Comparison of ENCODE assay signal across 17 mouse cellular contexts in genomic region chr5:36839602-36840001, GRCm38 (mm10). TPM values are rescaled to one million over a fixed set of nuclear protein-coding genes. Genes with fewer than 3 reads are reported as not detected.
DNase-seq lines count a peak whose midpoint lies in the region; ATAC-seq and TF ChIP-seq lines count a peak whose summit lies in the region.
"Had no signal": no experiment of that assay in that cellular context is flagged by ENCODE, and none has a peak within 500 bp of the region (broad histone marks: within the 10 kb centered on the region; RNA-seq: fewer than 3 reads in every experiment).

No protein-coding gene starts in this region.

- H3K9me3 ChIP-seq in midbrain, embryonic 13.5 days: no peaks in the 10 kb centered on the region
- no peaks in the 10 kb centered on the region for H3K9me3 ChIP-seq in midbrain, embryonic 15.5 days
- H3K9me3 ChIP-seq: embryonic facial prominence, embryonic 13.5 days; forebrain, embryonic 13.5 days; forebrain, embryonic 15.5 days had no signal

- H3K27ac ChIP-seq in cerebellum, adult 2 months (ENCODE audit: insufficient read depth, low read length): peak overlapping the region; percentile 15; the same call in 1 of the 2 replicates
- no peak overlapping the region for H3K27ac ChIP-seq in midbrain, embryonic 13.5 days
- H3K27ac ChIP-seq in midbrain, embryonic 15.5 days: no peak overlapping the region
- peak overlapping the region; percentile 49; the same call in 1 of the 2 replicates for H3K27ac ChIP-seq in small intestine, adult 2 months (ENCODE audit: insufficient read depth, low read depth, low read length)
- H3K27ac ChIP-seq: embryonic facial prominence, embryonic 13.5 days; forebrain, embryonic 13.5 days; forebrain, embryonic 15.5 days had no signal

- ATAC-seq in midbrain, embryonic 13.5 days: no peak
- ATAC-seq in midbrain, embryonic 15.5 days (replicated peaks): no peak
- ATAC-seq in monocyte, adult 5-6 weeks (replicated peaks; ENCODE audit: insufficient number of reproducible peaks, low FRiP score, low TSS enrichment, poor library complexity, severe bottlenecking): peak; percentile 51
- ATAC-seq: forebrain, embryonic 13.5 days; forebrain, embryonic 15.5 days had no signal

- H3K4me2 ChIP-seq in midbrain, embryonic 13.5 days (replicated peaks): no peak overlapping the region
- H3K4me2 ChIP-seq in midbrain, embryonic 15.5 days: no peak overlapping the region
- H3K4me2 ChIP-seq: embryonic facial prominence, embryonic 13.5 days; forebrain, embryonic 13.5 days; forebrain, embryonic 15.5 days had no signal

- no peaks in the 10 kb centered on the region for H3K27me3 ChIP-seq in cerebellum, adult 2 months (ENCODE audit: control insufficient read depth, insufficient read depth, low read length)
- H3K27me3 ChIP-seq in midbrain, embryonic 13.5 days: 0 out of 2 replicates have a peak, but pooled peaks cover 5% of the 10 kb centered on the region
- H3K27me3 ChIP-seq in midbrain, embryonic 15.5 days (replicated peaks): no peaks in the 10 kb centered on the region
- no peaks in the 10 kb centered on the region for H3K27me3 ChIP-seq in small intestine, adult 2 months (ENCODE audit: control insufficient read depth, insufficient read depth, low read length)
- H3K27me3 ChIP-seq: embryonic facial prominence, embryonic 13.5 days; forebrain, embryonic 15.5 days had no signal

- no peak for TF ChIP-seq CTCF in cerebellum, adult 2 months (IDR thresholded peaks at IDR 0.05; ENCODE audit: borderline replicate concordance, insufficient read depth, low read depth, low read length)
- no peak for TF ChIP-seq CTCF in small intestine, adult 2 months (IDR thresholded peaks at IDR 0.05; ENCODE audit: extremely low read depth, insufficient read length, insufficient replicate concordance, low read depth, low read length)

- 0 out of 2 replicates have a peak overlapping the region, but pooled peaks have one; percentile 14 for H3K9ac ChIP-seq in midbrain, embryonic 13.5 days (replicated peaks)
- no peak overlapping the region for H3K9ac ChIP-seq in midbrain, embryonic 15.5 days
- H3K9ac ChIP-seq: embryonic facial prominence, embryonic 13.5 days; forebrain, embryonic 13.5 days; forebrain, embryonic 15.5 days; forebrain, postnatal 0 days had no signal

- no peak overlapping the region for H3K4me3 ChIP-seq in cerebellum, adult 2 months (replicated peaks; ENCODE audit: insufficient read depth, low read depth, low read length)
- H3K4me3 ChIP-seq in midbrain, embryonic 13.5 days (replicated peaks): no peak overlapping the region
- no peak overlapping the region for H3K4me3 ChIP-seq in midbrain, embryonic 15.5 days
- H3K4me3 ChIP-seq in small intestine, adult 2 months (ENCODE audit: low read depth, low read length): no peak overlapping the region
- H3K4me3 ChIP-seq: embryonic facial prominence, embryonic 13.5 days; forebrain, embryonic 13.5 days; forebrain, embryonic 15.5 days had no signal

- H3K4me1 ChIP-seq in cerebellum, adult 2 months (ENCODE audit: control insufficient read depth, insufficient read depth, low read length): peaks cover 18% of the 10 kb centered on the region
- H3K4me1 ChIP-seq in midbrain, embryonic 13.5 days (replicated peaks): 0 out of 2 replicates have a peak, but pooled peaks cover 4% of the 10 kb centered on the region
- 0 out of 2 replicates have a peak, but pooled peaks cover 6% of the 10 kb centered on the region for H3K4me1 ChIP-seq in midbrain, embryonic 15.5 days
- no peaks in the 10 kb centered on the region for H3K4me1 ChIP-seq in small intestine, adult 2 months (ENCODE audit: control insufficient read depth, insufficient read depth, insufficient read length, low read length)
- H3K4me1 ChIP-seq: embryonic facial prominence, embryonic 13.5 days; forebrain, embryonic 13.5 days had no signal

- TF ChIP-seq POLR2A in cerebellum, adult 2 months (IDR thresholded peaks at IDR 0.05; ENCODE audit: borderline replicate concordance, insufficient read depth, low read length): no peak
- TF ChIP-seq POLR2A in small intestine, adult 2 months (IDR thresholded peaks at IDR 0.05; ENCODE audit: low read depth, low read length): no peak

- no peak for DNase-seq in cerebellum, adult 2 months
- no peak for DNase-seq in cerebellum, postnatal 14 days
- DNase-seq in urinary bladder, postnatal 10 days (ENCODE audit: low spot score): no peak
- DNase-seq in right cerebral cortex, postnatal 4 days: no peak
- DNase-seq: adrenal gland, adult 2 months; adrenal gland, postnatal 10 days; B cell, adult 2 months had no signal

- WGBS in cerebellum, adult 2 months: 66% methylated on average over 8 of the region's 8 CpGs
- WGBS in midbrain, embryonic 13.5 days: 82% methylated on average over 8 of the region's 8 CpGs
- 81% methylated on average over 8 of the region's 8 CpGs for WGBS in midbrain, embryonic 15.5 days
- WGBS in small intestine, adult 2 months: 50% methylated on average over 8 of the region's 8 CpGs

- no peaks in the 10 kb centered on the region for H3K36me3 ChIP-seq in midbrain, embryonic 13.5 days
- H3K36me3 ChIP-seq in midbrain, embryonic 15.5 days (replicated peaks): no peaks in the 10 kb centered on the region
- no peaks in the 10 kb centered on the region for H3K36me3 ChIP-seq in small intestine, adult 2 months (ENCODE audit: control insufficient read depth, insufficient read depth, low read length)
- H3K36me3 ChIP-seq: embryonic facial prominence, embryonic 13.5 days; forebrain, embryonic 15.5 days had no signal

RNA-seq across cellular contexts. Expression of gene Man2b2, which starts 9.1 kb away (rescaled TPM):
- 29.2 and 30.1 TPM in 2 replicates for polyA plus RNA-seq in cerebellum, adult 2 months (2012; rRNA removed)
- 8.2 and 10.2 TPM in 2 replicates for polyA plus RNA-seq in midbrain, embryonic 13.5 days (2015; fragmentation: Nextera tagmentation; extraction: Ambion mirVana)
- polyA plus RNA-seq in midbrain, embryonic 15.5 days (2015; fragmentation: Nextera tagmentation; extraction: Ambion mirVana): 11.7 and 13.1 TPM in 2 replicates
- 13.3 to 21.5 TPM (median 20.8 TPM) in 3 replicates for total RNA-seq in monocyte, adult 5-6 weeks (2017)
- 57.4 and 104 TPM in 2 replicates for polyA plus RNA-seq in small intestine, adult 2 months (2012; rRNA removed)

RNA-seq across cellular contexts. Expression of gene Ppp2r2c, which starts 28.7 kb away (rescaled TPM):
- 259 and 273 TPM in 2 replicates for polyA plus RNA-seq in cerebellum, adult 2 months (2012; rRNA removed)
- 11.3 and 12.2 TPM in 2 replicates for polyA plus RNA-seq in midbrain, embryonic 13.5 days (2015; fragmentation: Nextera tagmentation; extraction: Ambion mirVana)
- polyA plus RNA-seq in midbrain, embryonic 15.5 days (2015; fragmentation: Nextera tagmentation; extraction: Ambion mirVana): 54.7 and 55.3 TPM in 2 replicates
- total RNA-seq in monocyte, adult 5-6 weeks (2017): 0.10 TPM in 1 of 3 replicates, not detected in the others
- 0.62 and 0.89 TPM in 2 replicates for polyA plus RNA-seq in small intestine, adult 2 months (2012; rRNA removed)
- total RNA-seq: common myeloid progenitor, adult 5-6 weeks; MEL had no signal

RNA-seq across cellular contexts. Expression of gene Mrfap1, which starts 43.0 kb away (rescaled TPM):
- 323 and 355 TPM in 2 replicates for polyA plus RNA-seq in cerebellum, adult 2 months (2012; rRNA removed)
- polyA plus RNA-seq in midbrain, embryonic 13.5 days (2015; fragmentation: Nextera tagmentation; extraction: Ambion mirVana): 296 and 302 TPM in 2 replicates
- polyA plus RNA-seq in midbrain, embryonic 15.5 days (2015; fragmentation: Nextera tagmentation; extraction: Ambion mirVana): 289 and 308 TPM in 2 replicates
- 214 to 260 TPM (median 240 TPM) in 3 replicates for total RNA-seq in monocyte, adult 5-6 weeks (2017)
- polyA plus RNA-seq in small intestine, adult 2 months (2012; rRNA removed): 69.3 and 132 TPM in 2 replicates

Comparison
In these comparisons a context has a peak if more than half of its experiments do, and no peak if none do; other contexts are left out.
1. H3K27ac ChIP-seq: peak in cerebellum, adult 2 months (single experiment) and small intestine, adult 2 months (single experiment); none in midbrain, embryonic 13.5 days (single experiment) and midbrain, embryonic 15.5 days (single experiment).